Mouse (Mus musculus): ENCODE data around the gene P4ha3.
"Not testable (repeated sequence)": the region's sequence is repeated elsewhere in the genome, so short reads cannot be mapped to it uniquely, and the experiment has no call there.

Gene P4ha3

GRCm38 (mm10) chr7:100285383-100285782, at the start of gene P4ha3:
TSS of gene P4ha3 (plus strand) at chr7:100285520.
- DNase-seq = no peak

DNA sequence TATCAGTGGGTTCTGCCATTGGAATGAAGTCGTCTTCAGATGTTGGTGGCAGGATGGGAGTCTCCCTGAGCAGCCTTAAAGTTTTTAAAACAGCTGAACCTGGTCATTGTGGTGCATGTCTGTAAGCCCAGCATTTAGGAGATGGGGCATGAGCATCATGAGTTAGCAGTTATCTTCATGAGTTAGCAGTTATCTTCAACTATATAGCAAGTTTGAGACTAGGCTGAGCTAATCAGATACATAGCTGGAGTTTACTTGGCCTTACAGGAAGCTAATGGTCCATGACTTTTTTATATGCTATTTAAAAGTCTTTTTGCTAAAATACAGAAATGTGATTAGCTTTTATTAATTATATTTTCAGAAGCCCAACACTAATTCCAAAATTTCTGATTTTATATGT, 47.0 kb upstream of the P4ha3 start:
- no peak for DNase-seq

DNA sequence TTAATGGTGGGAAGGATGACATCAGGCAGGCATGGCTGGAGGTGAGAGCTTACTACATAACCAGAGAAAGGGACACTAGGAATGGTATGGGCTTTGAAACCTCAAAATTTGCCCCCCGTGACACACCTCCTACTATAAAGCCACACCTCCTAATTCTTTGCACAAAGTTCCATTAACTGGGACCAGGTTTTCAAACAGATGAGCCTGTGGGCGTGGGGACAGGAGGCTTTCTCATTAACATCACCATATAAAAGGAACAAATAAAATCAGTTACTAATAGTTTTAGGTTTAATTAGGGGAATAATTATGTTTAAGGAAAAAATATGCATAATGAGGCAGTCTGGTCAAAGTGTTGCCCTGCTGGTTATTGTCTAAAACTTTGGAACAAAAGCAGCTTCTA, 44.7 kb upstream of the P4ha3 start:
- no peak for DNase-seq

- no peak for DNase-seq
Observed at GRCm38 (mm10) chr7:100243007-100243406, 42.3 kb upstream of the P4ha3 start.

- no peak for DNase-seq
Observed at GRCm38 (mm10) chr7:100244225-100244624, 41.1 kb upstream of the P4ha3 start.

DNA sequence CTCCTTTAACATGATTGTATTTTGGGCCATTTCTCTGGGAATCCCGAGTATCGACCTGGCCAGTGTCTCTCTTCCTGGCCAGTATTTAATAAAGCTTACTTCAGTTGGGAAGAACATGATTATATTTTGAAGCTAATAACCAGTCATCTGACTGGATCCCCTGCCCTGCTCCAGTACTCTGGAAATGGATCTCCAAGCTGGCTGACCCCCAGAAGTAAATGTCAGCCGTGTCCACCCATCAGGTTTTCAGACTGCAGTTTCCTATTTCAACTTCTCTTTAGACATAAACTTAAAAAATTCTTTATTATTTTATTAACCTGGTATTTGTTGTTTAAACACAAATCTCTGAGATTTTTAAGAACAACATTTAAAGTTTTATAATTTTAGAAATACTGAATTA, 40.1 kb upstream of the P4ha3 start:
- DNase-seq = no peak

DNA sequence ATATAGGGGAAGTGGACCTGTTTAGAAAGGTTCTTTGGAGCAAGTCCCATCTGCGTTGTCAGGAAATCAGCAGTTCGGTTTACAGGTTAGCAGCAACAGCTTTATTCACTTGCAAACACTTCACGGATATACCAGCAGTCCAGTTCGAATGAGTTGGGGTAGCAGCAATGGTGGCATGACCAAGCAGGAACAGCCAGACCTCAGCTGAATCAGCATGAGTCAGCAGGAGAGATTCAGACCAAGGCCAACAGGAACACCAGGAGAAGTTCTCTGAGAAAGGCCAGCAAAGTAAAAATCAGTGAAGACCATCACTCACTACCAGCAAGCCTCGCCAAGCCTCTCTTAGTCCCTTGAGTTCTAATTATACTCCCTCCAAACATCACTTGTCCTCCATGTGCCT, 34.7 kb upstream of the P4ha3 start:
- no peak for DNase-seq

DNA sequence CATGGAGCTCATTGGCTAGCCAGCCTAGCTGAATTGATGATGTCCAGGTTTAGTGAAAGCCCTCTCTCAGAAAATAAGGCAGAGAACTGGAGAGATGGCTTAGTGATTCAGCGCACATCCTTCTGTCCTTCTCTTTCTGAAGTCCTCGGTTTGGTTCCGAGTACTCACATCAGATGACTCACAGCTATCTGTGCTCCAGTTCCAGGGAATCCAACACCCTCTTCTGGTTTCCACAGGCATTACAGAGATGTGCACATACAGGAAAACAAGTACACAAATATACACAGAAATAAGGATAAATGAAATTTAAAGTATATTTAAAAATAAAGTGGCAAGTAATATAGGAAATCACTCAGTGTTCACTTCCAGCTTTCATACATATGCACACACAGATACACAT, 23.0 kb upstream of the P4ha3 start:
- peak; percentile 13 for DNase-seq

- DNase-seq = not testable (repeated sequence)
Observed at GRCm38 (mm10) chr7:100264934-100265333, 20.4 kb upstream of the P4ha3 start.

GRCm38 (mm10) chr7:100272369-100272768, 13.0 kb upstream of the P4ha3 start:
- no peak for DNase-seq

DNA sequence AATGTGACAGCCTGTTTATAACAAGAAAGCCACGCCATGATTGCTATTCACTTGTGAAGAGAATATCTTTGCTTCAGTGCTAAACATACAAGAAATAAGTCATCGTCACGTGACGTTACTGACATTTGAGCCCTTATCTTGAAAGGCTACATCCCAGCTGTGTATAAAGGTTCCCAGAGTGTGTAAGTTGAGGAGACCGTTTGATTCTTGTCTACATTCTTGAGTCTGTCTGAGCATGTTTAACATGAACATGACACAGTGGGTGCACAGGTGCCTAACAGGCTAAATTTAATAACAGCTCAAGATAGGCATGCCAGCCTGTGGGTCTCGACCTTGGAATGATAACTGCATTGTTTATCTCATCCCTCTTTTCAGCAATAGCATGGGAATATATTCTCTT, 10.8 kb upstream of the P4ha3 start:
- DNase-seq = no peak

- peak; percentile 29 for DNase-seq
Observed at GRCm38 (mm10) chr7:100276397-100276796, 8.9 kb upstream of the P4ha3 start.

- DNase-seq = peak; percentile 65
Observed at GRCm38 (mm10) chr7:100279803-100280202, 5.5 kb upstream of the P4ha3 start.

- DNase-seq = no peak
Observed at GRCm38 (mm10) chr7:100281596-100281995, 3.7 kb upstream of the P4ha3 start.

GRCm38 (mm10) chr7:100283298-100283697, 2.0 kb upstream of the P4ha3 start:
- no peak for DNase-seq

DNA sequence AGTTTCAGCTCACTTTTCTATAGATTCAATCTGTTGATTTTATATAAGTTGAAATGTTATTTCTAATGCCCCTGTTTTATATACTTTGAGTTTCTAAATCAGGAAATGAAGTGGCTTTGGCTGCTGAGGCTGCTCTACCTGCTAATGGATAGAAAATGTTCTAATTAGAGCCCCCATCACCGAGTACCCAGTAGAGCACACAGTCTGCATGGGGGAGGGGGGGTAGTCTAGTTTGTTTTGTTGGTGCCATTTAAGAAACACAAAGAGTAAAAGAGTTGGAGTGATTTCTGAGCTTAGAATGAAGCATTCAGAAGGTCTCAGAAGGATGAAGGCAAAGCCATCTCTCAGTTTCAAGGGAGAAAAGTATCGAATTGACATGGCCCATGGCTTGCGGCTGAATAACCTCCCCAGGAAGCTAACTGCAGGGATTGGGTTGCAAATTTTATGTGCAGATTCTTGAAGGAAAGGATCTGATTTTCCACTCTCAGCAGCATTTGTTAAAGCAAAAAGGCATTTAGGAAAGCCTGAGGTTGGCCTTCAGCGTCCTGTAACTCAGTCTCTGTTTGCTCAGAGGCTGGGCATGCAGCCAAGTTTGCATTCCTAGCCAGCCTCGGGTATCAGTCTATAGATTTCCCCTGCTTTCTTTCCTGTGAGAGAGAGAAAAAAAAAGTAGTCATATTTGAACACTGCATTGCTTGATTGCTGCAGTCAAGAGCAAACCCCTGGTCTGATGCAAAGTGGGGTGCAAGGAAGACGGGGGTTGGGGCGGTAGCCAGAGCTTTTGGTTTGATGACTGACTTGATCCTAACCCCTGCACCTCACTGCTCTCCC, 2.6 kb downstream of the P4ha3 start:
- DNase-seq = peak; percentile 69

- peak; percentile 54 for DNase-seq
Observed at GRCm38 (mm10) chr7:100288622-100289021, 3.3 kb downstream of the P4ha3 start.

DNA sequence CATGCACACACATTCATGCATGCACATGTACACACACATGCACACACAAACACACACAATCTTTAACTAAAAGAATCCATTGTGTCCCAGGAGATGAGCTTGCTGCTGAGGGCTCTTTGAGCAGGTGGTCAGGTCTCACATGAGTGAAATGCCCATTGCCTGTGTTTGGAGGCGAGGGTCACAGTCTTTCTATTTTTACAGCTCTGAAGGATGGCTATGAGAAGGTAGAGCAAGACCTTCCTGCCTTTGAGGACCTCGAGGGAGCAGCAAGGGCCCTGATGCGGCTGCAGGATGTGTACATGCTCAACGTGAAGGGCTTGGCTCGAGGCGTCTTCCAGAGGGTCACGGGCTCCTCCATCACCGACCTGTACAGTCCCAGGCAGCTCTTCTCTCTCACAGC, 8.2 kb downstream of the P4ha3 start:
- no peak for DNase-seq

GRCm38 (mm10) chr7:100295745-100296144, 10.4 kb downstream of the P4ha3 start:
- DNase-seq = no peak

DNA sequence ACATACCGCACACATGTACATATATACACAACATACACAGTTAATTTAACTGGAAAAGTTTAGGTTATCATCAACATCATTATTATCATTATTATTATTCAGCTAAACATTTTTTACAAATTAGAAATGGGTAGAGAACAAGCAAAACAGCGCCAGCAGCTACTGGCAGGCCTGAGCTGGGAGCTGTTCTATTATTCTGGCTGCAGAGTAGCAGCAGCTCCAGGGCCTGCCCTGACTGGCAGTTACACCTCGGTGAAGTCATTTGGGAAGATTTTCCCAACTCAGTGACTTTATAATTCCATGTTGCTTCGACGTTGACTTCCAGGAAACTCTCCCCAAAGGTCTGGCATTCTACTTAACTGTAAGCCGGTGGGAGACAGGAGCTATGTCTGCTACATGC, 11.4 kb downstream of the P4ha3 start:
- DNase-seq = no peak

- no peak for DNase-seq
Observed at GRCm38 (mm10) chr7:100298861-100299510, 13.7 kb downstream of the P4ha3 start.

GRCm38 (mm10) chr7:100301390-100301789, 16.1 kb downstream of the P4ha3 start:
- DNase-seq = no peak

- peak; percentile 53 for DNase-seq
Observed at GRCm38 (mm10) chr7:100302316-100302715, 17.0 kb downstream of the P4ha3 start.

DNA sequence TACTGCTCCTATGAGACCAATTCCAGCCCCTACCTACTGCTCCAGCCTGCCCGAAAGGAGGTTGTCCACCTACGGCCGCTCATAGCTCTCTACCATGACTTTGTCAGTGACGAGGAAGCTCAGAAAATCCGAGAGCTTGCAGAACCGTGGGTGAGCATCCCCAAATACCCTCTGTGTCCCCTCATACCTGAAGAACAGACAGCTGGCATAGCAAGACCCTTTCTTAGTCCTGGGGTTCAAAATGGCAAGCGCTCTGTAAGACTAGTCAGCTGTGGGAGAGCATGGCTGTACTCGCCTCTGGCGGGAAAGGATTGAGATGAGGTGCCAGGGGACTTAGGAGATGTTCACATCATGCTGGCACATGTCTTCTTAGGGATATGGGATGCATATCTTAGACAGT, 20.6 kb downstream of the P4ha3 start:
- no peak for DNase-seq
